Mouse (Mus musculus) heart, adult 10 weeks (tissue): ENCODE data around the gene Cox11. TPM values are rescaled to one million over a fixed set of nuclear protein-coding genes. Genes with fewer than 3 reads are reported as not detected.

Source experiments
- polyA plus RNA-seq: library from polyadenylated mRNA; stranded (reverse); fragments of 350-450 nt; fragmentation: Illumina TruSeq; extraction: RNeasy Lipid Tissue Mini Kit (QIAGEN cat#74804); gene quantifications from one replicate; pipeline ENCODE4 v1.2.3, GENCODE M21; 2014; ENCODE audit warnings: low read depth, low replicate concordance

Gene Cox11
- 24.0 TPM for polyA plus RNA-seq

GRCm38 (mm10) chr11:90637440-90638311 is at the start of gene Cox11, which contains the start of gene Stxbp4:
TSS of gene Cox11 (plus strand) at chr11:90638173.
TSS of gene Stxbp4 (minus strand) at chr11:90638084.

DNA sequence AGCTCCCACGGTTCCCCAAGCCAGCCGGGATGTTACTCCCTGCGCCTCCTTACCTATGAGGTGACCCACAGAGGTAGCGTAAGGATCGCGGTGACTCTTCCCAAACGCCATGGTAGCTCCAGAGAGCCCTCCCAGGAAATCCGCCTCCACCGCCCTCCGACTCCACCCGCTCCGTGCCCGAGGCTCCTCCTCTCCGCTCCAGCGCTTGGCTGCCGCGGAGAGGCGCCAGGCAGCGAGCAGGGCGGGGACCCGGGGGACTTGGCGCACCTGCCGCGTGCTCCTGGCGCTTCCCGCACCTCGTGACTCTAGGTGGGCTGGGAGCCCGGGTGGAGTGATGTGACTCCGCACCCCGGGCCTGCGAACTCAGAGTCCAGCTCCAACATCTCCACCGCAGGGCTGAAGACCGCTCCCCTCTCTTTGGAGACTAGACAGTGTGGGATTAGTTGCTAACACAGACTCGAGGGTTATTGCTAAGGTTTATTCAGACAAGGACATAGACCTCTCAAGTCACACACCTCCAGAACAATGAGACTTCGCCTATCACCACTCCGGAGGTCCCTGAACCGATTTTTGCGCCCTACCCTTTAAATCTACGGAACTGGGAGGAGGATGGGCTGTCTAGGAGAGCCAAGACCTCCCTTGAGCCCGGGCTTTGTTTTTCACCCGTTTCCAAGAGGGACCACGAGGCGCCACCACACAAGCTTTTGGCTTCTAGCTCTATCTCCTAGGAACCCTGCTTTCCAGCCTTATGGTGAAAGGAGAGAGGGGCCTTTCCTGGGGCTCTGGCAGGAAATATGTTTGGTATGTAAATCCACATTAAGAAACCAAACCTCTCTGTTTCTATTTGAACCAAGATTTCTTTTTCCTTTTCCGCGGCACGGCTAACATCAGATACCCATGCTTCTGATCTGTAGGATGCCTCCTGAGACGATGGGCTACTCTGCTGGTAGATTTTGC is 49.8 kb downstream of the Cox11 start, which contains the start of gene Tom1l1:
Gene Tom1l1 (minus strand): TSS at position 907 of the 957 bp plus-strand sequence.

Other genes with a start within 250 kb of the Cox11 start
- gene Hlf, start 247.3 kb upstream of the Cox11 start, polyA plus RNA-seq = 9.0 TPM
- gene Stxbp4, start 89 bp upstream of the Cox11 start, polyA plus RNA-seq = 4.0 TPM
- gene Tom1l1, start 50.2 kb downstream of the Cox11 start, polyA plus RNA-seq = 23.6 TPM